Mouse (Mus musculus) stomach, embryonic 15.5 days (tissue): ENCODE data around the gene Clmp. TPM values are rescaled to one million over a fixed set of nuclear protein-coding genes. Genes with fewer than 3 reads are reported as not detected.

Experiments used
- ATAC-seq: fragments of 200-750 bp; cut with Nextera tagmentation; 2 replicates; pipeline ENCODE4 v1.8.0; 2017; ENCODE audit warnings: low read depth, moderate number of reproducible peaks, moderate TSS enrichment; ENCODE audit not compliant: insufficient read depth, low FRiP score
- H3K27ac ChIP-seq: fragments of 300-500 bp; sonication (generic); 2 replicates; pipeline ENCODE4 v1.5.1; 2015; ENCODE audit warnings: mild to moderate bottlenecking, inconsistent platforms
- H3K27me3 ChIP-seq: fragments of 300-500 bp; sonication (generic); replicated peaks from 2 replicates; pipeline ENCODE4 v1.6.1; 2015; ENCODE audit warnings: inconsistent platforms
- H3K36me3 ChIP-seq: fragments of 300-500 bp; sonication (generic); 2 replicates; pipeline ENCODE4 v1.6.1; 2015; ENCODE audit warnings: inconsistent platforms
- H3K4me1 ChIP-seq: fragments of 300-500 bp; sonication (generic); 2 replicates; pipeline ENCODE4 v1.6.1; 2015; ENCODE audit warnings: inconsistent platforms
- H3K4me2 ChIP-seq: fragments of 300-500 bp; sonication (generic); 2 replicates; pipeline ENCODE4 v1.6.1; 2015; ENCODE audit warnings: mild to moderate bottlenecking, inconsistent platforms
- H3K4me3 ChIP-seq: fragments of 300-500 bp; sonication (generic); replicated peaks from 2 replicates; pipeline ENCODE4 v1.5.1; 2015; ENCODE audit warnings: inconsistent platforms
- H3K9ac ChIP-seq: fragments of 300-500 bp; sonication (generic); 2 replicates; pipeline ENCODE4 v1.6.1; 2015; ENCODE audit warnings: inconsistent platforms
- H3K9me3 ChIP-seq: fragments of 300-500 bp; sonication (generic); 2 replicates; pipeline ENCODE4 v1.6.1; 2016; ENCODE audit warnings: inconsistent platforms
- WGBS: fragments of 180-500 bp; shearing (Covaris S2); methylation state at CpG from one replicate; pipeline ENCODE4 v1.1.7; 2015; 5-methylcytosine and 5-hydroxymethylcytosine counted together
- polyA plus RNA-seq: library from polyadenylated mRNA; unstranded; fragments of >200 nt; fragmentation: Nextera tagmentation; extraction: Ambion mirVana; gene quantifications from 2 replicates; pipeline ENCODE4 v1.2.1, GENCODE M21; 2015

Clmp gene
- polyA plus RNA-seq, 1 experiment from 2014 or later, result 29.2 TPM

DNA sequence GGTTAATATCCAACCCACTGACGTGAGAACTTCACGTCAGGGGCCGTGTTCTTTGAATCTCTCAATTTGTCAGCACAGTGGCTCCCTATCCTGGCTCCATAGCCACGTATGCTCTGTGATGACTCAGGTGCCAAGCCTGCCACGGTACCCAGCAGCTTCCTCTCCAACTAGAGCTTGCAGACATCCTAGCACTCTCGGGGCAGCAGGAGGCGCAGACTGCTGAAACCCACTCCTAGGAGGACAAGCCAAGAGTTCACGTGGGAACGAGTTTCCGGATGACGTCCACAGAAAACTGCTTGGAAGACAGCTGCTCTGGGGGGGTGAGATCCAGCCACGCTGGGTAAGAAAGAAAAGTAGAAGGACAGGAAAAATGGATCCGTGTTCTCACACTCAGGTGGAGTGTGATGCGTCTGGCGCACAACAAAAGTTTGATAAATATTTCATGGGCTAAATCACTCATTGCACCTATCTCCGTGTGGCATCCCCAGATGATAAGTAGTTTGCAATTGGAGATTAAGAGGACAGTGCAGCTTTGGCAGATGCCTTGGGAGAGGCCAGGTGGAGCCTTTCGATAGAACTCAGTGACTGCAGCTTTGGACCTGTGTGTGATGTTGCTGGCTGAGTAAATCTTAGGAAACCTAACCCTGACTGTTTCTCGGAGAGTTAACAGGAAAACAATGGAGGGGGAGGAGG lies 31.6 kb downstream of the Clmp start:
- H3K4me1 ChIP-seq, result peaks cover 8% of the 10 kb centered on the region
- no peaks in the 10 kb centered on the region for H3K36me3 ChIP-seq
- WGBS, result 46% methylated on average over 18 of the region's 18 CpGs
- H3K9ac ChIP-seq, result no peak overlapping the region
- H3K27me3 ChIP-seq, result no peaks in the 10 kb centered on the region
- H3K9me3 ChIP-seq, result no peaks in the 10 kb centered on the region
- H3K4me3 ChIP-seq, result no peak overlapping the region
- no peak for ATAC-seq
- H3K4me2 ChIP-seq, result peak overlapping the region; percentile 16; the same call in 1 of the 2 replicates
- H3K27ac ChIP-seq, result peak overlapping the region; percentile 21; the same call in 1 of the 2 replicates

DNA sequence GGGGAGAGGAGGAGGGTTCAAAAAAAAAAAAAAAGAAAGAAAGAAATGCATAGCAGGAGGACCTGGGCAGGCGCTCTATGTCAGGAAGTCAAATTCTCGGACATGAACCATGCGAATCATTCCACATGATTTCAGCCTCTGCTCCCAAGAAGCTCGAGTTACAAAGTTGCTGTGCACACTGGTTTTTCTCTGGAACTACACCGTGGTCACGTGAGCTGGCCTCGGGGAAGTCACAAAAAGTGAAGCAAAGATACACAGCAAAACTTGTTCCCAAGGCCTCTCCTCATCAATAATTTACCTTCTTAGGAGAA lies 32.1 kb downstream of the Clmp start:
- no peak for ATAC-seq
- no peaks in the 10 kb centered on the region for H3K9me3 ChIP-seq
- H3K4me1 ChIP-seq, result peaks cover 8% of the 10 kb centered on the region
- no peaks in the 10 kb centered on the region for H3K36me3 ChIP-seq
- 0 out of 2 replicates have a peak overlapping the region, but pooled peaks have one; percentile 16 for H3K4me2 ChIP-seq
- no peaks in the 10 kb centered on the region for H3K27me3 ChIP-seq
- WGBS, result 13% methylated on average over 7 of the region's 7 CpGs
- no peak overlapping the region for H3K27ac ChIP-seq
- no peak overlapping the region for H3K9ac ChIP-seq
- no peak overlapping the region for H3K4me3 ChIP-seq

GRCm38 (mm10) chr9:40720881-40721280 lies 35.1 kb downstream of the Clmp start:
- Histone ChIP-seq H3K4me2 (no peak overlapping the region), H3K4me1 (peaks cover 8% of the 10 kb centered on the region), H3K9ac (no peak overlapping the region), H3K4me3 (no peak overlapping the region), H3K36me3 (no peaks in the 10 kb centered on the region), H3K9me3 (no peaks in the 10 kb centered on the region), H3K27me3 (no peaks in the 10 kb centered on the region), H3K27ac (no peak overlapping the region)
- no peak for ATAC-seq
- WGBS, result 51% methylated on average over 7 of the region's 7 CpGs

GRCm38 (mm10) chr9:40723311-40723772 lies 37.6 kb downstream of the Clmp start:
- no peaks in the 10 kb centered on the region for H3K9me3 ChIP-seq
- no peaks in the 10 kb centered on the region for H3K27me3 ChIP-seq
- no peaks in the 10 kb centered on the region for H3K36me3 ChIP-seq
- WGBS, result 54% methylated on average over 2 of the region's 2 CpGs
- no peak overlapping the region for H3K27ac ChIP-seq
- H3K4me3 ChIP-seq, result no peak overlapping the region
- no peak for ATAC-seq
- no peaks in the 10 kb centered on the region for H3K4me1 ChIP-seq
- no peak overlapping the region for H3K9ac ChIP-seq
- no peak overlapping the region for H3K4me2 ChIP-seq

- H3K27ac ChIP-seq, result no peak overlapping the region
- no peak for ATAC-seq
- H3K27me3 ChIP-seq, result no peaks in the 10 kb centered on the region
- no peaks in the 10 kb centered on the region for H3K9me3 ChIP-seq
- H3K4me1 ChIP-seq, result no peaks in the 10 kb centered on the region
- no peak overlapping the region for H3K4me3 ChIP-seq
- no peak overlapping the region for H3K4me2 ChIP-seq
- 66% methylated on average over 5 of the region's 5 CpGs for WGBS
- no peaks in the 10 kb centered on the region for H3K36me3 ChIP-seq
- no peak overlapping the region for H3K9ac ChIP-seq
Observed at GRCm38 (mm10) chr9:40724978-40725377, 39.2 kb downstream of the Clmp start.

DNA sequence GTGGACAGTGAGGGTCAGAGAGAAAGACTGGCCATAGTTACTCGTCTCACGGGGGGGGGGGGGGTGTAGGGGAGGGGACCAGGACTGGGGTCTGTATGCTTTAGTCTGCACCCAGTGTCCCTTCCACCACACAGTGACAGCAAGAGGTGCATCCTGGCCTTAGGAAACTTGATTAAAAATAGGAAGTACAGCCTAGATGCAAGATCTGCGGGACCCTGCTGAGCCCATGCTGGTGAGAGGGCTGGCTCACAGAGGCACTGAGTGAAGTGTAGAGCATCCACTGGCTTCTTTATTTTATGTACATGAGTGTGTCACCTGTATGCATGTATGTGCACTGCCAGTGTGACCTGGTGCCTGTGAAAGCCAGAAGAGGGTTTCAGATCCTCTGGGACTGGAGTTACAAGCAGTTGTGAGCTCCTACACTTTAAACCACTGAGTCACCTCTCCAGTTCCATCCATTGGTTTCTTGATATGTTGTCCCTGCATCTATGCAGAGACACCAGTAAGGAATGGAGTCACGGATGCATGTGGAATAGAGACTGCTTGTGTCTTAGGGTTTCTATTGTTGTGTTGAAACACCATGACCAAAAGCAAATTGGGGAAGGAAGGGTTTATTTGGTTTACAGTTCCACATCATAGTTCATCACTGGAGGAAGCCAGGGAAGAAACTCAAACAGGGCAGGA lies 41.5 kb downstream of the Clmp start:
- Histone ChIP-seq H3K27me3 (no peaks in the 10 kb centered on the region), H3K27ac (no peak overlapping the region), H3K4me2 (no peak overlapping the region), H3K4me1 (peaks cover 5% of the 10 kb centered on the region; the same call in 1 of the 2 replicates), H3K4me3 (no peak overlapping the region), H3K9me3 (no peaks in the 10 kb centered on the region), H3K9ac (no peak overlapping the region), H3K36me3 (no peaks in the 10 kb centered on the region)
- 84% methylated on average over 4 of the region's 4 CpGs for WGBS
- ATAC-seq, result no peak

DNA sequence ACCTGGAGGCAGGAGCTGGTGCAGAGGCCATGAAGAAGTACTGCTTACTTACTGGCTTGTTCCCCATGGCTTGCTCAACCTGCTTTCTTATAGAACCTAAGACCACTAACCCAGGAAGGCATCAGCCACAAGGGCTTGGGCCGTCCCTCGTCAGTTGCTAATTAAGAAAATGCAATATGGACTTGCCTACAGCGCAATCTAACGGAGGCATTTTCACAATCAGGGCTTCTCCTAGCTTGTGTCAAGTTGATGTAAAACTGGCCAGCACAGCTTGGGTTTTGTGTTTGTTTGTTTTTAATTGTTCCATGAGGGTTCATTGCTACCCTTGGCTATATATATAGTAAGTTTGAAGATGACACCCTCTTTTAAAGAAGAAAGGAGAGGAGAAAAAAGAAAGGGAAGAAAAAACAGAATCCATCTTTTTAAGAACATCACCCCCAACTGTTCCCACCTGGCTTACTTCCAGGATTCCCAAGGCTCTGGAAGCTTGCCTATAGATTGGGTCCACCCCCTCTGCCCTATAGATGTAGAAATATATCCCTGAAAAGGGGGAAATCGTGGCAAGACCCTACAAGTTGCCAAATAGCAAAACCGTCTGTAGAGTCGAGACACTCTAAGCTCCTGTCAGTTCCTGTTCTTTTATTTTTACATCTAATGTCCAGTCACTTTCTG lies 42.2 kb downstream of the Clmp start:
- H3K36me3 ChIP-seq, result no peaks in the 10 kb centered on the region
- peaks cover 5% of the 10 kb centered on the region; the same call in 1 of the 2 replicates for H3K4me1 ChIP-seq
- H3K4me3 ChIP-seq, result no peak overlapping the region
- H3K27ac ChIP-seq, result no peak overlapping the region
- no peak overlapping the region for H3K9ac ChIP-seq
- H3K9me3 ChIP-seq, result no peaks in the 10 kb centered on the region
- H3K27me3 ChIP-seq, result no peaks in the 10 kb centered on the region
- WGBS, result 75% methylated on average over 7 of the region's 7 CpGs
- H3K4me2 ChIP-seq, result no peak overlapping the region
- no peak for ATAC-seq

- peaks cover 5% of the 10 kb centered on the region; the same call in 1 of the 2 replicates for H3K4me1 ChIP-seq
- WGBS, result 68% methylated on average over 12 of the region's 12 CpGs
- peak overlapping the region; percentile 66 for H3K4me2 ChIP-seq
- 0 out of 2 replicates have a peak, but pooled peaks have one; percentile 3 for ATAC-seq
- no peaks in the 10 kb centered on the region for H3K9me3 ChIP-seq
- H3K36me3 ChIP-seq, result no peaks in the 10 kb centered on the region
- peak overlapping the region; percentile 36 for H3K4me3 ChIP-seq
- peak overlapping the region; percentile 88 for H3K27ac ChIP-seq
- no peaks in the 10 kb centered on the region for H3K27me3 ChIP-seq
- H3K9ac ChIP-seq, result no peak overlapping the region
Observed at GRCm38 (mm10) chr9:40730302-40730700, 44.5 kb downstream of the Clmp start.

DNA sequence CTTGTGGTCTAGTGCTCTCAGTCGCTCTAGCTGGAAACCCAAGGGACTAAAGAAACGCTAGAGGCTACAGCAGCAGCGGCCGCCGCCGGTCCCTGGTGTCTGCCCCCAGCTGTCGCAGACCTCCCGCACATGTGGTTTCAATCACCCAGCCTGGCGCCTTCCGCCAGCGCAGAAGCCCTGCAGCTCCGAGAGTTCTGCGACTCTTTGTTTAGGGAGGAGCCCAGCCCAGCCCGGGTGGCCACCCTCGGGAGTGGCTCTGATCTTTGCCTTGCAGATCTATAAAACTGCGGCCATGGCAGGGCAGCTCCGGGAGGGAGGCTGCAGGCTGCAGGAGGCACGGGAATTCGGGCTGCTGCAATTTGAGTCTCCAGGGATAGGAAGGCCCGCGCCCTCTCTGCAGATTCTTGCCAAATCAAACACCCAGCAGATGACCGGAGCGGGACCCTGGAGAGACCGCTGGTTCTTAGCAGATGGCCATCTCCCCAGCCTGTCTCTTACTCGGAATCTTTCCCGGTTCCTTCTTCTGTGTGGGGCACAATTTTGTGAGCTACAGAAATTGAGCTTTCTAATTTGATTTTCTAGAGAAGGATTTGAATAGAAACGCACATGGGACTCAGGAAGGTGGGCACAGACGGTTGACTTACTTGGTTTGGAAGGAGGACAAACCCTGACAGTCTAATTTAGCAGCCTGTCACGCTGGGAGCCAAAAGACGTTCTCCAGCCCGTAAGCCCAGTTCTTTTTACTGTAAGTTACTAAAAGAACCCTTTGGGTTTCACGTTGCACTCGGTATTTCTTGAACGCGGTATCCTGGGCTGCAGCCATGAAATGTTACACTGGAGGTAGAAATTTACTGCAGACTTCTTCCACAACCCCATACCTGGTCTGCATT lies 45.2 kb downstream of the Clmp start:
- Histone ChIP-seq H3K4me2 (peak overlapping the region; percentile 66), H3K36me3 (no peaks in the 10 kb centered on the region), H3K4me1 (peaks cover 5% of the 10 kb centered on the region; the same call in 1 of the 2 replicates), H3K9me3 (no peaks in the 10 kb centered on the region), H3K27ac (peak overlapping the region; percentile 88), H3K4me3 (peak overlapping the region; percentile 36), H3K9ac (no peak overlapping the region), H3K27me3 (no peaks in the 10 kb centered on the region)
- ATAC-seq, result peak; percentile 84
- under 1% methylated on average over 35 of the region's 35 CpGs for WGBS

GRCm38 (mm10) chr9:40731591-40732048 lies 45.9 kb downstream of the Clmp start:
- Histone ChIP-seq H3K27ac (peak overlapping the region; percentile 88), H3K4me1 (peaks cover 5% of the 10 kb centered on the region; the same call in 1 of the 2 replicates), H3K9me3 (no peaks in the 10 kb centered on the region), H3K4me3 (peak overlapping the region; percentile 36), H3K4me2 (peak overlapping the region; percentile 66), H3K36me3 (no peaks in the 10 kb centered on the region), H3K27me3 (no peaks in the 10 kb centered on the region), H3K9ac (no peak overlapping the region)
- no peak for ATAC-seq
- 12% methylated on average over 7 of the region's 7 CpGs for WGBS

- no peaks in the 10 kb centered on the region for H3K27me3 ChIP-seq
- H3K27ac ChIP-seq, result 0 out of 2 replicates have a peak overlapping the region, but pooled peaks have one; percentile 88
- no peak overlapping the region for H3K4me2 ChIP-seq
- H3K4me1 ChIP-seq, result peaks cover 5% of the 10 kb centered on the region; the same call in 1 of the 2 replicates
- 20% methylated on average over 2 of the region's 2 CpGs for WGBS
- no peaks in the 10 kb centered on the region for H3K9me3 ChIP-seq
- no peak overlapping the region for H3K4me3 ChIP-seq
- H3K36me3 ChIP-seq, result no peaks in the 10 kb centered on the region
- no peak for ATAC-seq
- H3K9ac ChIP-seq, result no peak overlapping the region
Observed at GRCm38 (mm10) chr9:40732302-40732701, 46.5 kb downstream of the Clmp start.
